Mouse (Mus musculus): ENCODE measurements around the gene Fam20a. TPM values are rescaled to one million over a fixed set of nuclear protein-coding genes. Genes with fewer than 3 reads are reported as not detected.

Fam20a gene
- polyA plus RNA-seq, 1 experiment from 2014 or later, result 5.1 TPM

GRCm38 (mm10) chr11:109621183-109621582 is 100.9 kb downstream of the Fam20a start:
- Histone ChIP-seq H3K27ac (no peak overlapping the region), H3K9me3 (no peaks in the 10 kb centered on the region), H3K9ac (no peak overlapping the region), H3K4me3 (no peak overlapping the region), H3K36me3 (no peaks in the 10 kb centered on the region), H3K27me3 (no peaks in the 10 kb centered on the region), H3K4me1 (peaks cover 14% of the 10 kb centered on the region), H3K4me2 (no peak overlapping the region)
- 7% methylated on average over 2 of the region's 2 CpGs for WGBS
- no peak for ATAC-seq (ENCODE audit: insufficient number of reproducible peaks, insufficient read depth, low FRiP score, low TSS enrichment, low read depth)

DNA sequence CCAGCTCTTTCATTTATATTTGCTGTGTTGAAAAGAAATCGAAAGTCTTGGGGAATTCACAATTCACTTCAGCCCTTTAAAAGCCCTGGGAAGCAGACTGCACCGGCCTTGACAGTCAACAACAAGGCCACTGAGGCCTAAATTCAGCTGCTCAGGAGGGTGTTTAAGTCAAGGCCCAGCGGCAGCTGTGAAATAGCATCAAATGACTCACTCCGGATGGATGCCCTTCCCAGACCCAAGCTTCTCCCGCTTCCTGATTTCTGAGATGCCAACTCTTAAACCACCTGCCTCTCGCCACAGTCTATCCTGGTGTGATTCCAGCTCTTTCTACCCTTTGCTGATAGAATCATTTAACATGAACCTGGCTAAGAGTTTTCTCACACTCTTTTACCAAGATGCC is 101.7 kb downstream of the Fam20a start:
- WGBS, result 75% methylated on average over 6 of the region's 6 CpGs
- no peak overlapping the region for H3K4me2 ChIP-seq
- H3K4me3 ChIP-seq, result no peak overlapping the region
- no peak overlapping the region for H3K27ac ChIP-seq
- no peaks in the 10 kb centered on the region for H3K27me3 ChIP-seq
- no peaks in the 10 kb centered on the region for H3K9me3 ChIP-seq
- H3K36me3 ChIP-seq, result no peaks in the 10 kb centered on the region
- ATAC-seq (ENCODE audit: insufficient number of reproducible peaks, insufficient read depth, low FRiP score, low TSS enrichment, low read depth), result no peak
- peaks cover 14% of the 10 kb centered on the region for H3K4me1 ChIP-seq
- H3K9ac ChIP-seq, result no peak overlapping the region

Other genes with a start within 250 kb of the Fam20a start
- gene Arsg, start 248.9 kb downstream of the Fam20a start, polyA plus RNA-seq (2015; fragmentation: Nextera tagmentation; extraction: Ambion mirVana), result 3.3 and 3.4 TPM in 2 replicates
- gene Slc16a6, start 248.7 kb downstream of the Fam20a start, polyA plus RNA-seq (2015; fragmentation: Nextera tagmentation; extraction: Ambion mirVana), result 3.6 and 4.4 TPM in 2 replicates
- gene Wipi1, start 110.3 kb downstream of the Fam20a start, polyA plus RNA-seq (2015; fragmentation: Nextera tagmentation; extraction: Ambion mirVana), result 53.5 and 55.5 TPM in 2 replicates
- 324 and 370 TPM in 2 replicates for gene Prkar1a, start 72.9 kb downstream of the Fam20a start, polyA plus RNA-seq (2015; fragmentation: Nextera tagmentation; extraction: Ambion mirVana)
- gene 1700012B07Rik, start 105.8 kb upstream of the Fam20a start, polyA plus RNA-seq (2015; fragmentation: Nextera tagmentation; extraction: Ambion mirVana), result not detected in 2 replicates